Mouse (Mus musculus): Measurements from ENCODE around the gene Cox15. TPM values are rescaled to one million over a fixed set of nuclear protein-coding genes. Genes with fewer than 3 reads are reported as not detected.

Cox15 gene
- total and polyA plus RNA-seq, 3 experiments: 30.2 to 59.1 (median 32.4) TPM

GRCm38 (mm10) chr19:43767549-43768322, 14.9 kb upstream of the Cox15 start:
- no peak overlapping the region for H3K9ac ChIP-seq (ENCODE audit: control insufficient read depth, low read depth, low read length, poor library complexity, severe bottlenecking)
- DNase-seq (ENCODE audit: low read depth, low spot score): no peak
- no peaks in the 10 kb centered on the region for H3K9me3 ChIP-seq (replicated peaks; ENCODE audit: insufficient read depth, low read length)
- TF ChIP-seq MAZ (IDR thresholded peaks at IDR 0.05; ENCODE audit: low read depth, low read length) (no peak), CHD1 (IDR thresholded peaks at IDR 0.05; ENCODE audit: low read depth, low read length) (no peak), BHLHE40 (IDR thresholded peaks at IDR 0.05; ENCODE audit: borderline replicate concordance, low read depth, low read length) (no peak), JUND (IDR thresholded peaks at IDR 0.05; ENCODE audit: low read depth, low read length) (no peak), TBP (IDR thresholded peaks at IDR 0.05; ENCODE audit: low read depth, low read length) (no peak), MYC (IDR thresholded peaks at IDR 0.05; ENCODE audit: low read depth, low read length) (no peak), NRF1 (IDR thresholded peaks at IDR 0.05; ENCODE audit: insufficient read depth, low read depth, low read length, poor library complexity, severe bottlenecking) (no peak), RAD21 (IDR thresholded peaks at IDR 0.05; ENCODE audit: low read depth, low read length) (no peak), MYB (IDR thresholded peaks at IDR 0.05; ENCODE audit: low read depth, low read length) (no peak), HCFC1 (IDR thresholded peaks at IDR 0.05; ENCODE audit: low read depth, low read length) (no peak), GATA1 (IDR thresholded peaks at IDR 0.05; ENCODE audit: low read depth, low read length) (no peak), CHD2 (IDR thresholded peaks at IDR 0.05; ENCODE audit: low read length) (no peak), CTCF (IDR thresholded peaks at IDR 0.05 in 2 of 3, conservative IDR thresholded peaks at IDR 0.05 in 1 of 3; ENCODE audit: control insufficient read depth in 1 of 3, insufficient read depth in 1 of 3, low read depth in 2 of 3, low read length in 3 of 3, poor library complexity in 1 of 3, severe bottlenecking in 1 of 3) (no peak), POLR2AphosphoS5 (IDR thresholded peaks at IDR 0.05; ENCODE audit: borderline replicate concordance, low read depth, low read length) (no peak), TCF12 (IDR thresholded peaks at IDR 0.05; ENCODE audit: low read depth, low read length) (no peak), TAL1 (IDR thresholded peaks at IDR 0.05; ENCODE audit: low read length) (no peak), USF2 (IDR thresholded peaks at IDR 0.05; ENCODE audit: borderline replicate concordance in 1 of 2, insufficient read depth in 1 of 2, low read depth in 1 of 2, low read length in 2 of 2) (no peak), NELFE (IDR thresholded peaks at IDR 0.05; ENCODE audit: low read depth, low read length) (no peak), ZKSCAN1 (IDR thresholded peaks at IDR 0.05; ENCODE audit: low read depth, low read length) (no peak), ETS1 (IDR thresholded peaks at IDR 0.05; ENCODE audit: low read depth, low read length) (no peak)
- no peak overlapping the region for H3K27ac ChIP-seq (ENCODE audit: control insufficient read depth, low read depth, low read length)
- H3K4me1 ChIP-seq (ENCODE audit: control insufficient read depth in 1 of 2, insufficient read depth in 2 of 2, low read length in 2 of 2): peaks cover 6 to 8% of the 10 kb centered on the region in 2 experiments; a peak in 3 of 4 replicates
- H3K27me3 ChIP-seq (ENCODE audit: control insufficient read depth in 1 of 2, insufficient read depth in 2 of 2, low read length in 2 of 2): no peaks in the 10 kb centered on the region
- no peak overlapping the region for H3K4me3 ChIP-seq (ENCODE audit: control insufficient read depth in 1 of 2, insufficient read depth in 1 of 2, low read depth in 2 of 2, low read length in 2 of 2)
- no peaks in the 10 kb centered on the region for H3K79me2 ChIP-seq (ENCODE audit: control insufficient read depth, insufficient read depth, low read length, poor library complexity)
- H3K36me3 ChIP-seq (ENCODE audit: control insufficient read depth in 1 of 2, insufficient read depth in 2 of 2, low read length in 2 of 2): peaks cover 0 to 17% of the 10 kb centered on the region in 2 experiments; a peak in 2 of 4 replicates
